Mouse (Mus musculus): ENCODE measurements around the gene Abcg5.

- TF ChIP-seq POLR2A (IDR thresholded peaks at IDR 0.05; ENCODE audit: insufficient read length, low read depth) (no peak), MYOD1 (IDR thresholded peaks at IDR 0.05; ENCODE audit: control insufficient read depth in 1 of 3, insufficient read length in 2 of 3, low read depth in 2 of 3) (no peak), USF1 (IDR thresholded peaks at IDR 0.05; ENCODE audit: low read depth) (no peak)
Measured at GRCm38 (mm10) chr17:84708818-84709217, 26.0 kb upstream of the Abcg5 start.

Data from myocyte (in vitro differentiated cells).